Mouse (Mus musculus): ENCODE results near the gene Stra6l. TPM values are rescaled to one million over a fixed set of nuclear protein-coding genes. Genes with fewer than 3 reads are reported as not detected.

Stra6l gene
- not detected in 2 replicates for total RNA-seq (2014; fragmentation: Nextera tagmentation)
- not detected in 2 replicates for total RNA-seq (2017)

DNA sequence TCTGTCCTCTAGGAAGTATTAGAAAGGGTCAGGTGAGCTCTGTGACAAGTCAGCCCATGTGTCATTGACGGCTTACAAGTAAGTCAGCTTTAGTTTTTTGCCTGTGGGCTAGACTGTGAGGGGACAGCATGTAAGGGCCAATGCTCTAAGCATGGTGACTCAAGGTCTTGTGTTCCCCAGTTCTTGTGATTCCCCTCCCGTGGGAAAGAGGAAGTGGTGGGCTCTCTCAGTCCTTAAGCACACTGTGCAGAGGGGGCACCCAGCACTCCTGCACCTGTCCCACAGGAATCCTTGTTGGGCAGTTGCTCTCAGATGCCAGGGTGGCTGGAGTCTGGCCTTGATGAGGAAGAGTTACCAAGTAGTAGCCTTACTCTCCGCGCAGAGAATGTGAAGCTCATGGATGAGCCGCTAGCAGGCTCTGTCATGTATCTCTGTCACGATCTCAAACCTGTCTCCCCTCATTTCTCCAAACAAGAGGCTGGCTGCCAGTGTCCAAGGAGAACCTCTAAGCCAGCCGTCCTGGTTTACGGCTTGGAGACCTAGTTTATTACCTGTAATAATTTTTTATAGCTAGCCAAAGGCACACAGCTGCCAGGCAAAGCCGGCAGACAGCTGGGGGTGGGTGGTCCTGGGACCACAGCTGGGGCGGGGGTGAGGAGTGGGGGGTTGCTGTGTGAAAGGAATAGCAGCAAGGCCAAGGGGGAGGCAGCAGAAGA lies at the start of gene Stra6l:
Gene Stra6l, plus strand, starts transcription at position 556 of the 716 bp plus-strand sequence.
- no peak for ATAC-seq (replicated peaks; ENCODE audit: low FRiP score, low TSS enrichment, poor library complexity, severe bottlenecking)

DNA sequence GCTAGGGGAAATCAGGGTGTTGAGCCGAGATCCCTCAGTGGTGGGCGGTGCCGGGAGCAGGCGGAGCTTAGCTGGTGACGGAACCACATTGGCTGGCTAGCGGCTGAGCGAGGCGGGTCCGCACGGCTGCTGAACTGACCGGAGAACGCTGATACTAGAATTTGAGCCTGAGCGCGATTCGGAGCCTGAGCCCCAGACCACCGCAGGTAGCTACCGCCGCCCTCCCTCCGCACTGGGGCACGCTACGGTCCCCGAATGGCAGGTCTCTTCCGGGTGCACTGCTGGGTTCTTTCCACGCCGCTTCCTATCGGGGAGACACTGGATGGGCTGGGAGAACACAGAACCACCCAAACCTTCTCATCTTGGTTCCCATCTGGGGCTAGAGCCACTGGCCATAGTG lies 49.5 kb upstream of the Stra6l start, which contains the start of gene Aldh1b1:
Gene Aldh1b1, plus strand, starts transcription at position 59 of the 400 bp plus-strand sequence.
- peak; percentile 91 for ATAC-seq (replicated peaks; ENCODE audit: low FRiP score, low TSS enrichment, poor library complexity, severe bottlenecking)

- ATAC-seq (replicated peaks; ENCODE audit: low FRiP score, low TSS enrichment, poor library complexity, severe bottlenecking), result no peak
These were observed 48.4 kb upstream of the Stra6l start for GRCm38 (mm10) chr4:45799956-45800537.

- no peak for ATAC-seq (replicated peaks; ENCODE audit: low FRiP score, low TSS enrichment, poor library complexity, severe bottlenecking)
These were observed 45.6 kb upstream of the Stra6l start for GRCm38 (mm10) chr4:45802900-45803299.

- ATAC-seq (replicated peaks; ENCODE audit: low FRiP score, low TSS enrichment, poor library complexity, severe bottlenecking), result no peak
These were observed 40.4 kb upstream of the Stra6l start for GRCm38 (mm10) chr4:45808034-45808433.

DNA sequence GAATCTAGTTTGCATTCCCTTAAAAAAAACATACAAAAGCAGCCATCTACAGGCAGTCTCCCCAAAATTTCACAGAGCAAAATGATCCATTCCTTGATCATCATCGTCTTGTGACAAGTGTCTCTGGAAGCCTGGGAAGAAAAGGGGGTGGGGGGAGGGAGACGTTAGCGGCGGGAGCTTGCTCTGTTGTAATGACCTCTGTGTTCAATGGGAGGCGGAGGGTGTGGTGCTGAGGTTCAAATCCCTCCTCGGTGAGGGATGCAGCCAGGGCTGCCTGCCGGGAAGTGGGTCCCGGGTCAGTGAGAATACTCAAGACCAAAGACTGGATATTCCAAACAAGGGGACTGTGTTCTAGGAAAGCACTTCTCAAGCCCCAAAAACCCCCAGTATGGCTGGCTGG lies 37.2 kb upstream of the Stra6l start:
- ATAC-seq (replicated peaks; ENCODE audit: low FRiP score, low TSS enrichment, poor library complexity, severe bottlenecking), result no peak

- ATAC-seq (replicated peaks; ENCODE audit: low FRiP score, low TSS enrichment, poor library complexity, severe bottlenecking), result 0 out of 2 replicates have a peak, but pooled peaks have one; percentile 43
These were observed 32.9 kb upstream of the Stra6l start for GRCm38 (mm10) chr4:45815542-45815941.

GRCm38 (mm10) chr4:45818814-45819207 lies 29.7 kb upstream of the Stra6l start:
- no peak for ATAC-seq (replicated peaks; ENCODE audit: low FRiP score, low TSS enrichment, poor library complexity, severe bottlenecking)

DNA sequence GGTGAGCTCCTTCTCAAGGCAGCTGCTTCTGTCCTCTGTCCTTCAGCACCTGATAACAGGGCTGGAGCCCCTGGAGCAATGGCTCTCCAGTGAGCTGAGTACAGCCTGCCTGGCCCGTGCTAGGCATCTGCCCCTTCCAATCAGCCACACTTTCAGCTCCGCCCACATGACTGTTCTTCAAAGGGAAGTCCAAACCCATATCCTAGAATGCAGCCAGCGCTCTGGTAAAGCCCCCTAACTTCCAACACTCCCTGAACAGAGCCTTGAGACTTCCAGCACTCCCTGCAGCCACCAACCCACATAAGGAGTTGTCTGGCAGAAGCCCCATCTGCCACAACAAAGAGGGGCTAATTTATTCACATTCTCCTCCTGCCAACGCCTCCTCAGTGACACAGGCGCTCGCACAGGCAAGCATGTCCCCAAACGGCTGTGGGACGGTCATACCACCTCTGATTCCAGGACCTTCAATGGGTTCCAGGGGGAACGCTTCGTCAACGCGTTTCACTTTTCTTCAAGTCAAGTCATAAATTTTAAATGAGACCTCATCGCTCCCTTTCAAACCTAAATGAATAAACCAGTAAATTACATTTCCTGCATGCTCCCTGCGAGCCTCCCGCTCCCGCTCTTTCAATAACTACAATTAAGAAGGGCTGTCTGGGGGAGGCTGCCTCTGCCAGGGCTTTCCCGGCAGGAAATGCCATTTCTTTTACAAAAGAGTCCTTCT lies 29.1 kb upstream of the Stra6l start:
- ATAC-seq (replicated peaks; ENCODE audit: low FRiP score, low TSS enrichment, poor library complexity, severe bottlenecking), result peak; percentile 60; the same call in 1 of the 2 replicates

DNA sequence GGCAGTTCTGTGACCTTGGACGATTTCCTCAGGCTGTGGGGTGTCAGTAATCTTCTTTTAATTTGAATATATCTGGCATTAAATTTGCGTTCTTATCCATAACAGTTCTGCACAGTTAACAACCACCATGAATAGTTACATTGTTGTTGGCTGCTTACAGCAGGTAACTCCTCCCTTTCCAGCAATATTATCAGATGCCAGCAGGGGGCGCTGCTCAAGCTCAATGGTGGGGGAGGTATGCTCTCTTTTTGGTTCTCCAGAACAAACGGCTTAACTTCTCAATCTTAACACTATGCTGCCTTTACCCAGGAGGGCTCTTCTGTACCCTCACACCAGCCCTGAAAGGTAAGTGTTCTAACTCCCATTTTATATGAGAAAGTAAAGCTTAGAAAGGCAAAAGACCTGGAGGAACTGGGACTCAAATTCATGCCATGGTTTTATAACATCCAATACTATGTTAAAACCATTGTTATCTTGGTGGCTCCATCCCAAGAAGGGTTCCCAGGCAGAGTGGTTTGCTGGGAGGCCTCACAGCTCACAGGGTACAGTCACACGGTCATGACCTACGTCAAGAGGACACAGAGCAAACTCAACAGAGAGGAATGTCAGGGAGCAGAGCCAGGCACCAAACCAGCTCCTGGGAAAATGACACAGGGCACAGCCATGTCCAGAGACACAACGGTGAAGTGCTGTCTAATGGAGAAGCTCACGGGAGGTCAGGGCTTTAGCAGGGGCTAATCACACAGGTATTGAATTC lies 28.2 kb upstream of the Stra6l start:
- no peak for ATAC-seq (replicated peaks; ENCODE audit: low FRiP score, low TSS enrichment, poor library complexity, severe bottlenecking)

DNA sequence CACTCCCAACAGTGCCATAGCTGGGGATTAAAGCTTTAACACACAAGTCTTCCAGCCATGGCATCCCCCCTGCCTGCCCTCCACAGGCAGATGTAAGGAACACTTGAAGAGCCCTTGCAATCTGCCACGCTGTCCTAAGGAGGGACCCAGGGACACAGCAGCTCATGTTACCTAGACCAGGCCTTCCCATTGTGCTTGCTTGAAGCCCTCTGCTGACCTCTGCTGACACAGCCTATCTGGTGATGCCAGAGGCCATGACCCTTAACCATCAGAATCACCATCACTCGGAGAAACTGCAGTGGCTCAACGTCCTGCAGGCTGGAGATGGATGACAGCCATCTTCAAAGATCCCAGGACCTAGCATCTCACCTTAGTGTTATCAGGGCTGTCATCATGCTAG lies 26.5 kb upstream of the Stra6l start:
- no peak for ATAC-seq (replicated peaks; ENCODE audit: low FRiP score, low TSS enrichment, poor library complexity, severe bottlenecking)

- ATAC-seq (replicated peaks; ENCODE audit: low FRiP score, low TSS enrichment, poor library complexity, severe bottlenecking), result no peak
These were observed 25.5 kb upstream of the Stra6l start for GRCm38 (mm10) chr4:45822781-45823575.

- no peak for ATAC-seq (replicated peaks; ENCODE audit: low FRiP score, low TSS enrichment, poor library complexity, severe bottlenecking)
These were observed 24.3 kb upstream of the Stra6l start for GRCm38 (mm10) chr4:45824049-45824760.

DNA sequence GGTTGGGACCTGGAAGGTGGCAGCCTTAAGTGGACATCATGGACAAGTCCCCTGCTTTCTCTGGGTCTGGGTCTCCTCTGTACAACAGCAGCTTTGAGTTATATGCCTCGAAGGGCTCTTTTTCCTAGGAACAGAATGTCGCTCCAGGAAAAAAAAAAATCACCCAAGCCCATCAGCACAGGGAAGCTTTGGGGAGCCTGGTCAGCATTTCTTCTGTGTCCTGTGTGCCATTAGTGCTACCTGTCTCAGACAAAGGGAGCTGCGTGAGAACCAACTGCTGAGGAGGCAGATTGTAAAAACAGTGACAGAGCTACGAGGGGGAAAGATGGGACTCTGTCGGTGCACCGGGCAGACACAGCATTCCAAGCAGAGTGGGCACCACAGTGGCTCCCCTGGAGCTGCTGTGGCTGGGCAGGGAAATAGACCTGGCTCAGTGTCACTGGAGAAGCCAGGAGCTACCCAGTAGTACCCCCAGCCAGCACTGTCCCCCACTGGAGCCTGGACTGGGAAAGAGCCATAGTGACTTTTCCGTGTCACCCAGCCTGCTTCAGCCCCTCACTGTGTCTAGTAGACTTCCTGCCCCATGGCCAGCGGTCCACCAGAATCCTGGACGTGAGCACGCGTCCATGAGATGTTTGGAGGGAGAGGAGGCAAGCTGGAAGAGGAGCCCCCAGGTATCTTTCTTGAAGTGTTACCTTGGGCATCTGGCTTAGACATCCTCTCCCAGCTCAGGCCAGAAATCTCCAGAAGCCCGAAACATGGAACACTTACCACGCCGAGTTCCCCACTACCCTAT lies 23.5 kb upstream of the Stra6l start:
- no peak for ATAC-seq (replicated peaks; ENCODE audit: low FRiP score, low TSS enrichment, poor library complexity, severe bottlenecking)

DNA sequence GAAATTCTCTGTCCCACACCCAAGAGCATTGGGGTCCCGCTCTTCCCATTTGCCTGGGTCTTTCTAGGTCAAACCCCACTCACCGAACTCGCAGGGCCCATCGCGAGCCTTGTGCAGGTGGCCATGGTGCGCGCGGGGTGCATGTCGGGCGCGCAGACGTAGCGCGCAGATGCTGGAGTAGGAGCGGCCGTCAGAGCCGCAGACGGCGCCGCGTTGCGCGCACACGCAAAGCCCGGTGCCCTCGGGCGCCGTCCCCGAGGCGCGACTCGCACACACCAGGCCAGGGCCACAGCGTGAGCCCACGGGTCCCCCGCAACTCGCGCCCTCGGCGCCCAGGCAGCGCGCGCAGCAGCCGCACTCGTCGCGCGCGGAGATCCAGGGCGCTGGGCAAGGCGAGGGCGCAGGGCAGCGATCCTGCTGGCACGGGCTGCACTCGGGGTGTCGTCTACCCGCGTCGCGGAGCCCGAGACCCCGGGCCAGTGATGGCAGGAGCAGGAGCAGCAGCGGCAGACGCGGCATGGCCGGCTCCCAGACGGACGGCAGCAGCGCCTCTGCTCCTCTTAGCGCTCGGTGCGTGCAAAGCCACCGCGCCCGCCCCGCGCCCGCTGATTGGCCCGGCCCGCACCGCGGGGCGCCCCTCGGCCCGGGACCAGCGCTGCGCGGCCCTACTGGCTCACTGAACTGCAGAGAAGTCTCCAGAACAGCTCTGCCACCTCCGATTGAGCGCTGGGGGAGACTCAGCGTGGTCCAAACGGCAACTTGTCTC lies 22.0 kb upstream of the Stra6l start, which contains the start of gene Igfbpl1:
Gene Igfbpl1, minus strand, starts transcription at position 649 of the 766 bp plus-strand sequence.
- no peak for ATAC-seq (replicated peaks; ENCODE audit: low FRiP score, low TSS enrichment, poor library complexity, severe bottlenecking)

DNA sequence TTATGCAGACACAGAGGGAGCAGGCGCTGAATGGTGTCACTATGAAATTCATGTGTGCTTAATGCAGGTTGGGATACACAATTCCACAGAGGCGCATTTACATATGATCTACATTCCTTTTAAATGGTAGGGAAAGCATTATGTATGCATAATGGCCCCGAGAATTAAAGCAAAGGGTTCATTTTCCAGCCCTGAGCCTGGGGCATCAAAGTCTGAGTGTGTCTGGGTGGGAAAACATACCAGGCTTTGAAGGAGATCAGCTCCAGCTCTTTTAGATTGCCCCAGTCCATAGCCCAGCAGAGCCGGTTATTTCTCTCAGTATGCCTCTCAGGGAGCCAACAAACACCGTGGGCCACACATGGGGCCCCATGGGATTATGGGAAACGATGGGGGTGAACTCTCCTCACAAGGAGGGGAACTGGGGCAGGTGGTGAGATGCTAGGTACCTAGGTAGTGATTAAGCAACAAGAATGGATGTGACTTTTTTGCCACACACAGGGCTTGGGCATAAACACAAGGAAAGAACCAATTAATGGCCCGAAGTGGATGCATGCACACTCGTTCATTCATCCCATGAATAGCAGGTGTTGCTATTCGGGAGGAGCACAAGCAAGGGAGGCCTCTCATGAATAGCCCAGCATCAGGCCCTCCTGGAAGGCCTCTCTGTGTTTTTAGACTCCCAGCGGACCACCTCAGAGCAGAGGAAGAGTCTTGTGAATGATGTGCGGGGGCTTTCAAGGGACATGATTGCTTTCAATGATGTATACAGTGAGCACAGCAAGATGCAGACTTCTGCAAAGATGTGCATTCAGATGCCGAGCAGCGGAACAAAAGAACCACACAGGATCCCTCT lies 18.3 kb upstream of the Stra6l start:
- no peak for ATAC-seq (replicated peaks; ENCODE audit: low FRiP score, low TSS enrichment, poor library complexity, severe bottlenecking)

Measured in megakaryocyte-erythroid progenitor cell, adult 5-6 weeks (primary cell).